Mouse (Mus musculus): ENCODE measurements around the gene Slc9c1.

DNA sequence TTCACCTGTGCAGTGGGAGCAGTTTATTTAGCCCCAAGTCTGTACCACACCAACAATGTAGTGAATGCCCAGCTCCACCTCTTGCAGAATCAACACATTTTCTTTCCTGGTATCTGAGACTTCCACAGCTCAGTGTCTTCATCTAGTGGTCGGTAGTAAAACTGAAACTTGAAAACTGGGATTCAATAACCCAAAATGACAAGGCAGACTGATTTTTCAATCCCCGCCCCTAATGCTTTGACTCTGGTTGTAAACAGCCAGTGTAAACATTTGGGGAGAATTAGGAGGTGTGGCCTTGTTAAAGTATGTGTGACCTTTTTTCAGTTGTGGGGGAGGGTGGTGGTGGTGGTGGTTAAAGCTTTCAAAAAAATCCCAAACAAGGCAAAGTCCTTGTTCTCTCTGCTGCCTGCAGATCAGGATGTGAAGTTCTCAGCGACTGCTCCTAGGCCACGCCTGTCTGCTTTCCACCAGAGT lies 73.4 kb downstream of the Slc9c1 start:
- TF ChIP-seq POLR2A (IDR thresholded peaks at IDR 0.05; ENCODE audit: borderline replicate concordance, control insufficient read depth, low read depth, low read length) (no peak), CTCF (IDR thresholded peaks at IDR 0.05; ENCODE audit: control insufficient read depth, insufficient read depth, low read length) (no peak)

Data from bone marrow, adult 2 months (tissue).